Comparison of ENCODE assay signal across 22 mouse cellular contexts in the genomic region with DNA sequence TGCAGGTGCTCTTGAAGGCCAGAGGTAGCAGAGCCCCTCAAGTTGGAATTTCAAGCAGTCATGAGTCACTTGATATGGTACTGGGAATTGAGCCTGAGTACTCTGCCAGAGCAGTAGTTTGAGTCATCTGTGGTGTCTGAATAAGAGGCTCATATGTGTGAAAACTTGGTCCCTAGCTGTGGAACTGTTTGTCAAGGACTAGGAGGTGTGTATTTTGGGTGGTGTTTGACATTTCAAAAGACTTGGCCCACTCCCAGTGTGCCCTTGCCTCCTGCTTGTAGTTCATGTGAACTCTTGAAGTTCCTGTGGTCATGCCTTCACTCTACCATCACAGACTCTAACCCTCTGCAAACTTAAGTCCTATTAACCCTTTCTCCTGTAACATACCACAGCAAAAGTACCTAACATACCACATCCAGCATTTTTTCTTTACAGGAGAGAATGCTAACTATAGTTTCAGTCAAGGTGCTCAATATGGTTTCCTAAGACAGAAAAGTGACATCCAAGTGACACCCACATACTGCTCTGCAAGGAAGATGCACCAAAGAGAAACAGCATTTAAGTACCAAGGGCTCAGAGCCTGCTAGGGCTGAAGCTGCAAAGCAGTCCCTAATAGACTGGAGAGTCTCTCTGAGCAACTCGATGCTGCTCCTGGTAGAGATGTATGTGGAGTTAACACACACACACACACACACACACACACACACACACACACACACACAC. TPM values are rescaled to one million over a fixed set of nuclear protein-coding genes. Genes with fewer than 3 reads are reported as not detected.
DNase-seq lines count a peak whose midpoint lies in the region; ATAC-seq and TF ChIP-seq lines count a peak whose summit lies in the region.
"Had no signal": no experiment of that assay in that cellular context is flagged by ENCODE, and none has a peak within 500 bp of the region (broad histone marks: within the 10 kb centered on the region; RNA-seq: fewer than 3 reads in every experiment).

No protein-coding gene starts in this region.

- no peaks in the 10 kb centered on the region; the same call in 1 of the 2 replicates for H3K4me1 ChIP-seq in liver, postnatal 0 days (ENCODE audit: insufficient read depth)
- H3K4me1 ChIP-seq in liver, embryonic 11.5 days (replicated peaks; ENCODE audit: control insufficient read depth, insufficient read depth, low read length) = no peaks in the 10 kb centered on the region
- peaks cover 4% of the 10 kb centered on the region; the same call in 1 of the 2 replicates for H3K4me1 ChIP-seq in cortical plate, adult 2 months (ENCODE audit: control insufficient read depth, insufficient read depth, low read length)
- H3K4me1 ChIP-seq: embryonic facial prominence, embryonic 15.5 days; heart, embryonic 13.5 days; limb, embryonic 13.5 days; midbrain, embryonic 12.5 days; neural tube, embryonic 13.5 days had no signal

- 71% methylated on average over 1 of the region's 1 CpGs for WGBS in liver, postnatal 0 days (ENCODE audit: insufficient replicate concordance)
- WGBS in liver, embryonic 11.5 days = 92% methylated on average over 1 of the region's 1 CpGs

- no peak overlapping the region for H3K4me2 ChIP-seq in liver, postnatal 0 days (ENCODE audit: low read depth, low read length)
- no peak overlapping the region for H3K4me2 ChIP-seq in liver, embryonic 11.5 days
- H3K4me2 ChIP-seq: embryonic facial prominence, embryonic 15.5 days; heart, embryonic 13.5 days; limb, embryonic 13.5 days; midbrain, embryonic 12.5 days; neural tube, embryonic 13.5 days had no signal

- no peak overlapping the region for H3K4me3 ChIP-seq in liver, postnatal 0 days (ENCODE audit: low read depth, low read length)
- H3K4me3 ChIP-seq in liver, embryonic 11.5 days (ENCODE audit: low read depth, low read length) = no peak overlapping the region
- H3K4me3 ChIP-seq in cortical plate, adult 2 months (ENCODE audit: insufficient read depth, low read length) = no peak overlapping the region
- H3K4me3 ChIP-seq: embryonic facial prominence, embryonic 15.5 days; heart, embryonic 13.5 days; limb, embryonic 13.5 days; midbrain, embryonic 12.5 days; neural tube, embryonic 13.5 days had no signal

- no peak for TF ChIP-seq EP300 in liver, postnatal 0 days (IDR thresholded peaks at IDR 0.05; ENCODE audit: low read depth)

- TF ChIP-seq POLR2A in cortical plate, adult 2 months (IDR thresholded peaks at IDR 0.05; ENCODE audit: extremely low read depth, insufficient read depth, low read length) = no peak

- no peak overlapping the region for H3K9ac ChIP-seq in liver, postnatal 0 days (replicated peaks)
- no peak overlapping the region for H3K9ac ChIP-seq in liver, embryonic 11.5 days (ENCODE audit: low read depth, low read length)
- H3K9ac ChIP-seq: embryonic facial prominence, embryonic 15.5 days; heart, embryonic 13.5 days; limb, embryonic 13.5 days; midbrain, embryonic 12.5 days; neural tube, embryonic 13.5 days had no signal

- no peak for TF ChIP-seq CTCF in liver, postnatal 0 days (IDR thresholded peaks at IDR 0.05; ENCODE audit: low read depth)
- TF ChIP-seq CTCF in cortical plate, adult 2 months (IDR thresholded peaks at IDR 0.05; ENCODE audit: extremely low read depth, insufficient read depth, low read length) = no peak

- peak; percentile 22; the same call in 1 of the 2 replicates for ATAC-seq in liver, postnatal 0 days
- ATAC-seq in liver, embryonic 11.5 days (replicated peaks; ENCODE audit: low FRiP score) = no peak
- ATAC-seq: hindbrain, embryonic 16.5 days had no signal

- H3K27me3 ChIP-seq in liver, postnatal 0 days (ENCODE audit: insufficient read depth, low read length) = no peaks in the 10 kb centered on the region
- H3K27me3 ChIP-seq in liver, embryonic 11.5 days (replicated peaks; ENCODE audit: control insufficient read depth, insufficient read depth, low read length) = no peaks in the 10 kb centered on the region
- H3K27me3 ChIP-seq: embryonic facial prominence, embryonic 15.5 days; heart, embryonic 13.5 days; limb, embryonic 13.5 days; midbrain, embryonic 12.5 days; neural tube, embryonic 13.5 days had no signal

- H3K36me3 ChIP-seq in liver, postnatal 0 days (replicated peaks; ENCODE audit: insufficient read depth, low read length) = peaks cover under 1% of the 10 kb centered on the region; the same call in 1 of the 2 replicates
- H3K36me3 ChIP-seq in liver, embryonic 11.5 days (ENCODE audit: control insufficient read depth, insufficient read depth, low read length) = no peaks in the 10 kb centered on the region; the same call in 1 of the 2 replicates

- peak; percentile 1 for DNase-seq in gastrocnemius, adult 18-20 months (ENCODE audit: low spot score)
- DNase-seq in gastrocnemius, postnatal 25 days = no peak
- DNase-seq in liver, postnatal 0 days = no peak
- no peak for DNase-seq in liver, embryonic 11.5 days (ENCODE audit: low spot score)
- peak; percentile 51 for DNase-seq in 3134 (ENCODE audit: extremely low read depth, insufficient read length, low spot score)
- no peak for DNase-seq in embryo, embryonic 11 days
- no peak for DNase-seq in thymus, postnatal 0 days (ENCODE audit: low spot score)
- DNase-seq: adrenal gland, postnatal 25 days; cerebellum, adult 2 months; heart, postnatal 36 days; kidney, adult 2 months; kidney, postnatal 14 days had no signal

- no peak overlapping the region for H3K27ac ChIP-seq in liver, postnatal 0 days (ENCODE audit: low read depth)
- H3K27ac ChIP-seq in liver, embryonic 11.5 days (ENCODE audit: low read depth, low read length) = no peak overlapping the region
- peak overlapping the region; percentile 69; the same call in 1 of the 2 replicates for H3K27ac ChIP-seq in cortical plate, adult 2 months (ENCODE audit: insufficient read depth, low read length)
- H3K27ac ChIP-seq: embryonic facial prominence, embryonic 15.5 days; heart, embryonic 13.5 days; limb, embryonic 13.5 days; macrophage; midbrain, embryonic 12.5 days; neural tube, embryonic 13.5 days had no signal

- no peaks in the 10 kb centered on the region for H3K9me3 ChIP-seq in liver, postnatal 0 days (ENCODE audit: low read length)
- no peaks in the 10 kb centered on the region for H3K9me3 ChIP-seq in liver, embryonic 11.5 days (ENCODE audit: control insufficient read depth, low read length)
- H3K9me3 ChIP-seq: embryonic facial prominence, embryonic 15.5 days; heart, embryonic 13.5 days; limb, embryonic 13.5 days; midbrain, embryonic 12.5 days; neural tube, embryonic 13.5 days had no signal

RNA-seq across cellular contexts. Expression of a gene that starts 1.2 kb away (rescaled TPM):
- total RNA-seq in gastrocnemius, adult 18-20 months (2021) = under 1 TPM in 1 of 2 experiments, not detected in 1; 0.31 TPM
- under 1 TPM; 0.18 to 0.32 TPM for total RNA-seq in gastrocnemius, postnatal 25 days (2021)
- 306 and 316 TPM in 2 replicates for polyA plus RNA-seq in liver, postnatal 0 days (2015; fragmentation: Nextera tagmentation; extraction: Ambion mirVana)
- 110 and 128 TPM in 2 replicates for polyA plus RNA-seq in liver, embryonic 11.5 days (2014; fragmentation: Nextera tagmentation; extraction: Ambion mirVana)
- polyA plus RNA-seq in cortical plate, adult 2 months (2012; rRNA removed) = 3.8 TPM in 2 replicates
- polyA plus RNA-seq in thymus, postnatal 0 days (2015; fragmentation: Nextera tagmentation; extraction: Ambion mirVana) = 0.15 and 0.30 TPM in 2 replicates
- total RNA-seq: granulocyte monocyte progenitor cell, adult 5-6 weeks had no signal
- polyA plus RNA-seq: macrophage; small intestine, adult 2 months had no signal

RNA-seq across cellular contexts. Expression of a gene that starts 54.1 kb away (rescaled TPM):
- 1 to 10 TPM in 1 of 2 experiments, under 1 TPM in 1; 0.97 to 1.9 TPM for total RNA-seq in gastrocnemius, adult 18-20 months (2021)
- 1 to 10 TPM; 1.3 to 1.7 TPM for total RNA-seq in gastrocnemius, postnatal 25 days (2021)
- polyA plus RNA-seq in liver, postnatal 0 days (2015; fragmentation: Nextera tagmentation; extraction: Ambion mirVana) = 1.6 and 2.7 TPM in 2 replicates
- polyA plus RNA-seq in liver, embryonic 11.5 days (2014; fragmentation: Nextera tagmentation; extraction: Ambion mirVana) = 5.0 and 7.7 TPM in 2 replicates
- 315 and 327 TPM in 2 replicates for polyA plus RNA-seq in cortical plate, adult 2 months (2012; rRNA removed)
- polyA plus RNA-seq in thymus, postnatal 0 days (2015; fragmentation: Nextera tagmentation; extraction: Ambion mirVana) = 33.3 and 50.5 TPM in 2 replicates

Comparison
In these comparisons a context has a peak if more than half of its experiments do, and no peak if none do; other contexts are left out.
1. DNase-seq: peak in gastrocnemius, adult 18-20 months (single experiment) and 3134 (single experiment); none in gastrocnemius, postnatal 25 days (single experiment), liver, postnatal 0 days (single experiment), liver, embryonic 11.5 days (single experiment), embryo, embryonic 11 days (single experiment) and thymus, postnatal 0 days (single experiment).
2. RNA of a gene that starts 1.2 kb away (polyA plus RNA-seq): 306 to 316 TPM in liver, postnatal 0 days and 110 to 128 TPM in liver, embryonic 11.5 days; 3.8 TPM in cortical plate, adult 2 months and 0.15 to 0.30 TPM in thymus, postnatal 0 days; every median in the first group is over 10 times any median in the second.